Mouse (Mus musculus) right cerebral cortex, postnatal 25 days (tissue): ENCODE measurements around the gene Dgcr6.
"Not testable (repeated sequence)": the region's sequence is repeated elsewhere in the genome, so short reads cannot be mapped to it uniquely, and the experiment has no call there.

Experiments used
- DNase-seq: peaks from one replicate; pipeline ENCODE4 v3.0.0; 2022

Gene Dgcr6

DNA sequence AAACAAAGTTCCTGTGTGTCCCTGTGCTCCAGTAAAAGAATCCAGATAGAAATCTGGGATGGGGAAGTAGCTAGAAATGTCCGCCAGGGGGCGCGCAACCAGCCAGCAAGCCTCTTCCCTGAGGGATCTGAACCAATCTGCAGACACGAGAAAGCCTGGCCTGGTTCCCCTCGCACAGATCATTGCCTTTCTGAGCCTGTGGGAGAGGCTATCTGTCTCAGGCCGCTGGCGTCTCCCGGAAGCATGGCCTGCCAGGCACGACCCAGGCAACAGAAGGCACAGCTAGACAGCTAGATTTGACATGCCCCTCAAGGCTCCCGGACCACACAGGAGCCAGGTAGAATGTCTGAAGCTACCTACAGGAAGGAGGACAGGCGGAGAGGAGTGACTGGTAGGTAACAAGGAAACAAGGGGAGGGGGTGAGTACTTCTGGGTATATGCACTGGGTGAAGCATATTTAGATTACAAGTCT is at the start of gene Dgcr6:
Gene Dgcr6, plus strand, starts transcription at position 130 of the 472 bp plus-strand sequence.
- peak; percentile 77 for DNase-seq

GRCm38 (mm10) chr16:18004589-18004988 is 48.1 kb upstream of the Dgcr6 start:
- no peak for DNase-seq

GRCm38 (mm10) chr16:18007083-18007482 is 45.6 kb upstream of the Dgcr6 start:
- no peak for DNase-seq

DNA sequence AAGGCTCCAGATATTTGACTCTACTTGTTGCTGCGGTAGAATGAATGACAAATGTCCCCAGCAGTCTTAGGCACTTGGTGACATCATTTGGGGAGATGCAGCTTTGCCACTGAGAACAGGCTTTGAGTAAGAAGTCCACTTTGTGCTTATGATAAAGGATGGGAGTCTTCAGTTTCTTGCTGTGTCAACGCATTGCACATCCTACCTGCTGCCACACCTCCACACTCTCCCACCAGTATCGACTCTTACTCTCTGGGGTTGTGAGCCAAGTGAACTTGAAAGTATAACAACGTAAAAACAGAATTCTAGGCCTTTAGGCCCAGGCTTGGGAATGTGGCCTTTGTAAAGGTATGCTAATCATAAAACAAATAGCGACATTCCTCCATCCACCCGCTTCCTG is 41.6 kb upstream of the Dgcr6 start:
- no peak for DNase-seq

- not testable (repeated sequence) for DNase-seq
Measured at GRCm38 (mm10) chr16:18016482-18016881, 36.2 kb upstream of the Dgcr6 start.

- no peak for DNase-seq
Measured at GRCm38 (mm10) chr16:18022780-18023557, 29.7 kb upstream of the Dgcr6 start.

GRCm38 (mm10) chr16:18027371-18027770 is 25.3 kb upstream of the Dgcr6 start:
- DNase-seq: no peak

DNA sequence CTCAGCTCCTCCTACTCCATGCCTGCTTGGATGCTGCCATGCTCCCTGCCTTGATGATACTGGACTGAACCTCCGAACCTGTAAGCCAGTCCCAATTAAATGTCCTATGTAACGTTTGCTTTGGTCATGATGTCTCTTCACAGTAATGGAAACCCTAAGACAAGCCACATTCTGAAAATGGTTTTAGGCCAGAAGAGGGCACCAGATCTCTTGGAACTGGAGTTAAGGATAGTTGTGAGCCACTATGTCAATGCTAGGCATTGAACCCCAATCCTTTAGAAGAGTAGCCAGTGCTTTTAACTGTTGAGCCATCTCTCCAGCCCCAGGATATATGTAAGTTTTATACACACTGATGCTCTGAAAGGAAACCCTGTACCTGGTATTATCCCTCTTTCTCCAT is 20.9 kb upstream of the Dgcr6 start:
- DNase-seq: no peak

GRCm38 (mm10) chr16:18033289-18033688 is 19.4 kb upstream of the Dgcr6 start:
- no peak for DNase-seq

DNA sequence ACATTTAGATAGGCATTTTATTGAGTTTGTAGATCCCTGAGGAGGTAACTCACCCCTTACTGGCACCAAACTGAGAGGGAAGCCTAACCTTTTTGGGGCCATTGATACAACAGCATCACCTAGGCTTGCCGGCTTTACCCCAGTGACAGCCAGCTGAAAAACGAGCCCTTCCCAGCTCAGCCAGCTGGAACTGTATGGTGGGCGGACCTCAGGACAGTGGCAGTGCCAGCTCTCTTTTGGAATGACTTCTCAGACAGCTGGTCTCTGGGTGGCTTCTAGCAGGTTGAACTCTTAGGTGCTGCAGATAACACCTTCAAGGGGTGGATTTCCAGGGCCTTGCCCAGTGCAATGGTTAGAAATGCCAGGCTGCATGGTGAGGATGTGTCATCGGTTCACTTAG is 18.4 kb upstream of the Dgcr6 start:
- no peak for DNase-seq

- DNase-seq: no peak
Measured at GRCm38 (mm10) chr16:18036425-18036955, 16.2 kb upstream of the Dgcr6 start.

DNA sequence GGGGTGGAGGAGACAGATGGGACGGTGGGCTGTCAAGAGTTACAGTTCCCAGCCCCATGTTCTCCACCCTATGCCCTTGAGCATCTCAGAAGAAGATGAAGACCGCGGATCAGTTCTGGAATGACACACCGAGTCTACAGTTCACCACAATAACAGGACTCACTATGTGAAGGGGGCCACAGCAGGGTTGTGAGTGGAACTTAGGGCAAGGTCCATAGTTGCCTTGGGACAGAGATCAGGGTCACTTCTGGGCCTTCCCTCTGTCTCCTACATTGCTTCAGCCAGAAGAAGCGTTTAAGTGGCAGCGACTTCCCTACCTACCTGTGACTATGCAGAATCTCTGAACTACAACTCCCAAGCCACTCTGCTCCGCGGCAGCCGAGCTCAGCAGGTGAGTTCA is 15.6 kb upstream of the Dgcr6 start:
- no peak for DNase-seq

DNA sequence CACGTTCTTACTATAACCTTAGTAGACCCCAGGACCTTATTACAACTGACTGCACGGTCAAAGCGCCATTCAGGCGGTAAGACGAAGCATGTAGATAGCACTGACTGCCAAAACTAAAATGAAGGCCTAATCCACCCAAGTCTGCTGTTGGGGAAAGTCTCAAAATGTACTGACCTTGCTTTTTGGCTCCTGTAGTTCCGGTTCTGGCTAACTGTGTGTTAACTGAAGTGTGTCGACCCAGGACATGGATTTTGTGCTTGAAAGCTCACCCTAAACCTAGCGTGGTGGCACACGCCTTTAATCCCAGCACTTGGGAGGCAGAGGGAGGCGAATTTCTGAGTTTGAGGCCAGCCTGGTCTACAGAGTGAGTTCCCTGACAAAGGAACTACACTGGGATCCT is 7.7 kb upstream of the Dgcr6 start:
- no peak for DNase-seq

DNA sequence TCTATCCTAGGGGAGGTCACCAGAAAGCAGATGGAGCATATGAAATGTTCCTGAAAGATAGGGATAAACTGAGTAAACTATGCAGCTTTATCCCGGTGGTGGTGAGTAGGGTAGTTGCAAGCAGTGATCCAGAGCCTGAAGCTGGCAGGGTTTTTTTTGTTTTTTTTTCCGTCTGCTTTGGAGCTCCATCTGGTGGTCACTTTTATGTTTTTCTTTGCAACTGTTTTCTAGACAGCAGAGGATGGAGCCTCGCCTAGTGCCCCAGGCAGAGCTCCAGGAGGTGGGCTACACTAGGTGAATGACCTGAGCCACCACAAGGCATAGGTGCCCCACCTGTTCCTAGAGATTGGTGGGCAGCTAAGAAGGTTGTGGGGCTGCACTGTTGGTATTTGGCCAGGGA is 5.0 kb upstream of the Dgcr6 start:
- no peak for DNase-seq

- DNase-seq: no peak
Measured at GRCm38 (mm10) chr16:18048071-18048470, 4.6 kb upstream of the Dgcr6 start.

DNA sequence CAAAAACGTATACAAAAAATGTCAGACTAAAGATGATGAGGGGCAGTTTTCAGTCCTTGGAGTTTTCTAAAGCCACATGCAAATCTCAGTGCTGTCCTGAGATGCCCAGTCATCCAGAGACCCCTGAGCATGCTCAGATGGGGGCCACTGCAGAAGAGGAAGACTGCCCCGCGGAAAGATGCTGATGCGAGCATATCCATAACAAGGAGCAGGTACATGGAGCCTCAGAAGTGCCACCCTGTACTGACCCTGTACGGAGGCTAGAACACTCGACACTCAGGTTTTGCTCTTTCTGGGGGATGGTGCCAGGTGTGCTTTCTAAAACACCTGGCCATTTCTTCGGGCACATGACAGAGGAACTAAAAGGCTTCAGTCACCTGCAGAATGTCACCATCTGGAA is 338 bp upstream of the Dgcr6 start:
- DNase-seq: no peak

DNA sequence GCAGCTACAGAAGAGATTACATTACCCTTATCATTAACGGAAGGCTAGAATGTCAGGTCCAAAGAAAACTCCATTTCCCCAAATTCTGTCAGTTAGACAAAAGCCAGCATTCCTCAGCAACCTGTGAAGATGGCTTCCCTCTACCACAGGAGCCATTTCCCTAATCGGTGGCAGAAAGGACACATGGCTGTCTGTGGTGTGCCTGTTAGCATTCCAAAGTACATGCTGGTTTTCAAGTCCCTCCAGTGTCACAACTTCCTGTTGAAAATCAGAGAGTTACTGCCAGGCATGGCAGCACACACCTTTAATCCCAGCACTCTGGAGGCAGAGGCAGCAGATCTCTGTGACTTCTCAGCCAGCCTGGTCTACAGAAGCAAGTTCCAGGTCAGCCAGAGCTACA is 3.6 kb downstream of the Dgcr6 start:
- no peak for DNase-seq

GRCm38 (mm10) chr16:18058331-18058731 is 5.7 kb downstream of the Dgcr6 start:
- DNase-seq: no peak

DNA sequence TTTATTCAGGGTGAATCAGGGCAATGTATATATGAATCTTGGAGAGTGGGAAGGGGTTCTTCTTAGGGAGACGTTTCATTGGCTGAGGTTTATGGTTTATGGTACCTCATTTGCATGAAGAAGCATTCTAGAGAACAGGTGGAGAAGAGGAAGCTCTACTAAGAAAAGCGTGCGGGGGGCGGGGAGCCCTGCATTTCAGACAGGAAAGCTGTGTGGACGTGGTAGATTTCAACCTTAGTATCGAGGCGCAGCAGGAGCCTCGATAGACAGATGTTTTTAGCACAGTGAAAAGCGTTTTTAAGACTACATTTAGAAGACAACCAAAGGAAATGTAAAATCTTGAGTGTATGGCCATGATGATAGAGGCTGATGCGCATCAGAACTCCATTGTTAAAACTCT is 6.6 kb downstream of the Dgcr6 start:
- DNase-seq: no peak

DNA sequence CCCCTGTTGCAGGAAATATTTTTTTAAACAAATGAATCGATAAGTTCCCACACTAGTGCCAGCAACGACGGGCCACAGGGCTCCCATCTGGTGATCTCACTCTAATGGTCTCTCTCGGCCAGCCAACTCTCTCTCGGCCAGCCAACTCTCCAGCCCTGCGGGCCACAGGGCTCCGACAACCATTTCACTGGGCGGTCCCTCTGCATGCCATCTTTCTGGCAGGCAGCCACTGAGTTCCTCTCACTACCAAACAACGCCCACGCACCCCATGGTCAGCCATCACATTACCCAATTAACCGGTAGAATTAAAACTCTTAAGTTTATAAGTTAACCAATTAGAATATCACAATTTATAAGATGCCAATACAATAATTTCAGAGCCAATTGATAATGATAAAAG is 8.5 kb downstream of the Dgcr6 start:
- no peak for DNase-seq

DNA sequence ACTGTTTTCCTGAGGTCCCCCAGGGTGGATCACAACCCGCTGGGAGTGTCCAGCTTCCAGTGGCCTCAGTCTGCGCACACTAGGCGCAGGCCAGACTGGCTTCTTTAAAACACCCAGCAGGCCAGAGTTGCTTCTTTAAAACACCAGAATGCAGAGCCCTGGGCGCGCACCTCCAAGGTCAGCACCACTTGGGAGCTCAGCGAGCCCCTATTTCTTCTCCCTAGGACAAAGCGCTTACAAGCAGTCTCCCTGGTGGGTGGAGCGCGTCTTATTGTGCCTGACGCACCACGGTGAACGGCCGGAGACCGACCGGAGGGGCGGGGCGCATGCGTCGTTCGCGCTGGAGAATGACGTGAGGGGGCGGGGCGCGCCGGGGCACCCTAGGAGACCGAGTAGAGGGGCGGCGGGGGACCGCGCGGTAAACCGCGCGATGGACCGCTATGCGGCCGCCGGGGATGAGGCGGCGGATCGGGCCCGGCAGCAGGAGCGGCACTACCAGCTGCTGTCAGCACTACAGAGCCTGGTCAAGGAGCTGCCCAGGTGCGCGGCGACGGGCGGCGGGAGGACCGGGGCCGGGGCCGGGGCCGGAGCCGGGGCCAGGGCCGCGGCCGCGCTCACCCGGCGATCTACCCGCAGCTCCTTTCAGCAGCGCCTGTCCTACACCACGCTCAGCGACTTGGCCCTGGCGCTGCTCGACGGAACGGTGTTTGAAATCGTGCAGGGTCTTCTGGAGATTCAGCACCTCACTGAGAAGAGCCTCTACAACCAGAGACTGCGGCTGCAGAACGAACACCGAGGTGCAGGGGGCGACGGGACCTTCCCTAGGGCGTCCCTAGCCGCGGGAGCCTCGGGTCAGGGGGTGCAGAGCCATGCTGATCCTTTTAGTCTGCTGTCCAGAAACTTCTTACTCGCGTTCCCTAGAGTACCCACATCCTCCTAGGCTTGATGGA is 13.7 kb downstream of the Dgcr6 start:
- peak; percentile 93 for DNase-seq

DNA sequence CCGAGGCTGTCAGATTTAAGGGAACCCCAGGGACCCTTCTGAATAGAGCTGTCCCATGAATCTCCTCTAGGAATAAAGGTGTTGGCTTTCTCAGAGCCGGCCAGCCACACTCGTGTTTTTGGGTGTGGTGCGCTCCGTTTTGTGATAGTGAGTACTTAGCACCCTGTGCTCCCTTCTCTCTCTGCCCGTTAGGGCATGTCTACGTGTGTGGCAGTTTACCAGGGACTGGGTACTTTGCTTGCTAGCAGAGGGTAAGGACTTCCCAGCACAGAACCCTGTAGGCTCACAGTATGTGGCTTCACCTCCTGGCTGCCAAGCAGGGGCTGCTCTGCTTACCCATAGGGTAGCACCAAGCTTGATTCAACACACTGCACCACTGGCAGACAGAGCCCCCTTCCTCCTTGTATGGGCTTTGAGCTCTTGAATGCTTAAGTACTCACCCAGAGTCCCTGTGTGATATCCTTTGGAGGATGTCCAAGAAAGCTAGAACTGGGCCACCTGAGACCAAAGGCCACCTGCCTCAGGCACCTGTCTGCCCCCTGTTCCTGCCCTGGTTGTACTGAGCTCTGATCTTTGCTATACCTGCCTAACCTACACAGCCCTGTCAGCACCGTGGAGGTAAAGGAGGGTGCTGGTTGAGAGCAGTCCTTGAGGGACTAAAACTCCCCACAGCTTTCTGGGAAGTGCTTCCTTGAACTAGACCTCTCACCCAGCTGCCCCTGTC is 16.2 kb downstream of the Dgcr6 start:
- DNase-seq: no peak

GRCm38 (mm10) chr16:18070798-18071197 is 18.1 kb downstream of the Dgcr6 start:
- no peak for DNase-seq
